Mouse (Mus musculus): ENCODE measurements around the gene Galnt18. TPM values are rescaled to one million over a fixed set of nuclear protein-coding genes. Genes with fewer than 3 reads are reported as not detected.

Gene Galnt18
- polyA plus RNA-seq, 1 experiment = not detected

- H3K4me3 ChIP-seq (ENCODE audit: insufficient read depth, low read length) = no peak overlapping the region
- no peak overlapping the region for H3K27ac ChIP-seq (ENCODE audit: insufficient read depth, low read depth, low read length)
- H3K4me1 ChIP-seq (ENCODE audit: control insufficient read depth, insufficient read depth, low read length) = no peaks in the 10 kb centered on the region
- TF ChIP-seq CTCF (IDR thresholded peaks at IDR 0.05; ENCODE audit: low read depth, low read length) = no peak
- no peak for TF ChIP-seq POLR2A (IDR thresholded peaks at IDR 0.05; ENCODE audit: borderline replicate concordance, low read depth, low read length)
Measured at GRCm38 (mm10) chr7:111740091-111740490, 39.7 kb downstream of the Galnt18 start.

GRCm38 (mm10) chr7:111739371-111739765, 40.4 kb downstream of the Galnt18 start:
- H3K4me3 ChIP-seq (ENCODE audit: insufficient read depth, low read length) = no peak overlapping the region
- no peaks in the 10 kb centered on the region for H3K4me1 ChIP-seq (ENCODE audit: control insufficient read depth, insufficient read depth, low read length)
- H3K27ac ChIP-seq (ENCODE audit: insufficient read depth, low read depth, low read length) = no peak overlapping the region
- TF ChIP-seq POLR2A (IDR thresholded peaks at IDR 0.05; ENCODE audit: borderline replicate concordance, low read depth, low read length) (no peak), CTCF (IDR thresholded peaks at IDR 0.05; ENCODE audit: low read depth, low read length) (no peak)

GRCm38 (mm10) chr7:111738456-111739370, 41.1 kb downstream of the Galnt18 start:
- no peak for TF ChIP-seq POLR2A (IDR thresholded peaks at IDR 0.05; ENCODE audit: borderline replicate concordance, low read depth, low read length)
- no peak for TF ChIP-seq CTCF (IDR thresholded peaks at IDR 0.05; ENCODE audit: low read depth, low read length)
- H3K27ac ChIP-seq (ENCODE audit: insufficient read depth, low read depth, low read length) = no peak overlapping the region
- H3K4me1 ChIP-seq (ENCODE audit: control insufficient read depth, insufficient read depth, low read length) = no peaks in the 10 kb centered on the region
- no peak overlapping the region for H3K4me3 ChIP-seq (ENCODE audit: insufficient read depth, low read length)

GRCm38 (mm10) chr7:111737426-111737825, 42.4 kb downstream of the Galnt18 start:
- TF ChIP-seq CTCF (IDR thresholded peaks at IDR 0.05; ENCODE audit: low read depth, low read length) (no peak), POLR2A (IDR thresholded peaks at IDR 0.05; ENCODE audit: borderline replicate concordance, low read depth, low read length) (no peak)
- no peak overlapping the region for H3K4me3 ChIP-seq (ENCODE audit: insufficient read depth, low read length)
- no peak overlapping the region for H3K27ac ChIP-seq (ENCODE audit: insufficient read depth, low read depth, low read length)
- no peaks in the 10 kb centered on the region for H3K4me1 ChIP-seq (ENCODE audit: control insufficient read depth, insufficient read depth, low read length)

GRCm38 (mm10) chr7:111736365-111736764, 43.4 kb downstream of the Galnt18 start:
- no peak for TF ChIP-seq CTCF (IDR thresholded peaks at IDR 0.05; ENCODE audit: low read depth, low read length)
- TF ChIP-seq POLR2A (IDR thresholded peaks at IDR 0.05; ENCODE audit: borderline replicate concordance, low read depth, low read length) = no peak
- Histone ChIP-seq H3K4me3 (ENCODE audit: insufficient read depth, low read length) (no peak overlapping the region), H3K4me1 (ENCODE audit: control insufficient read depth, insufficient read depth, low read length) (no peaks in the 10 kb centered on the region), H3K27ac (ENCODE audit: insufficient read depth, low read depth, low read length) (no peak overlapping the region)

GRCm38 (mm10) chr7:111730346-111731269, 49.2 kb downstream of the Galnt18 start:
- no peaks in the 10 kb centered on the region for H3K4me1 ChIP-seq (ENCODE audit: control insufficient read depth, insufficient read depth, low read length)
- TF ChIP-seq CTCF (IDR thresholded peaks at IDR 0.05; ENCODE audit: low read depth, low read length) = no peak
- TF ChIP-seq POLR2A (IDR thresholded peaks at IDR 0.05; ENCODE audit: borderline replicate concordance, low read depth, low read length) = no peak
- H3K4me3 ChIP-seq (ENCODE audit: insufficient read depth, low read length) = no peak overlapping the region
- H3K27ac ChIP-seq (ENCODE audit: insufficient read depth, low read depth, low read length) = no peak overlapping the region

GRCm38 (mm10) chr7:111726928-111727327, 52.8 kb downstream of the Galnt18 start:
- H3K4me3 ChIP-seq (ENCODE audit: insufficient read depth, low read length) = no peak overlapping the region
- H3K27ac ChIP-seq (ENCODE audit: insufficient read depth, low read depth, low read length) = no peak overlapping the region
- no peaks in the 10 kb centered on the region for H3K4me1 ChIP-seq (ENCODE audit: control insufficient read depth, insufficient read depth, low read length)
- TF ChIP-seq CTCF (IDR thresholded peaks at IDR 0.05; ENCODE audit: low read depth, low read length) (no peak), POLR2A (IDR thresholded peaks at IDR 0.05; ENCODE audit: borderline replicate concordance, low read depth, low read length) (no peak)

- no peak overlapping the region for H3K4me3 ChIP-seq (ENCODE audit: insufficient read depth, low read length)
- no peaks in the 10 kb centered on the region for H3K4me1 ChIP-seq (ENCODE audit: control insufficient read depth, insufficient read depth, low read length)
- H3K27ac ChIP-seq (ENCODE audit: insufficient read depth, low read depth, low read length) = no peak overlapping the region
- TF ChIP-seq CTCF (IDR thresholded peaks at IDR 0.05; ENCODE audit: low read depth, low read length) = no peak
- no peak for TF ChIP-seq POLR2A (IDR thresholded peaks at IDR 0.05; ENCODE audit: borderline replicate concordance, low read depth, low read length)
Measured at GRCm38 (mm10) chr7:111724730-111725129, 55.0 kb downstream of the Galnt18 start.

GRCm38 (mm10) chr7:111724004-111724403, 55.8 kb downstream of the Galnt18 start:
- no peak for TF ChIP-seq CTCF (IDR thresholded peaks at IDR 0.05; ENCODE audit: low read depth, low read length)
- TF ChIP-seq POLR2A (IDR thresholded peaks at IDR 0.05; ENCODE audit: borderline replicate concordance, low read depth, low read length) = no peak
- H3K4me3 ChIP-seq (ENCODE audit: insufficient read depth, low read length) = no peak overlapping the region
- no peaks in the 10 kb centered on the region for H3K4me1 ChIP-seq (ENCODE audit: control insufficient read depth, insufficient read depth, low read length)

More at GRCm38 (mm10) chr7:111724004-111724403, 55.8 kb downstream of the Galnt18 start:
- no peak overlapping the region for H3K27ac ChIP-seq (ENCODE audit: insufficient read depth, low read depth, low read length)
